Mouse (Mus musculus) heart, postnatal 0 days (tissue): ENCODE measurements at regions not wholly inside any gene's neighbourhood (a gene's known extent, or its start where the extent isn't known, plus 50 kb on each side); places are given as distances from the start of the nearest gene placed in this dataset.

ENCODE experiments used
- CTCF ChIP-seq: IDR thresholded peaks from 2 replicates; pipeline ENCODE4 v1.5.1; 2016; ENCODE audit warnings: antibody characterized with exemption, control low read depth, low read depth
- EP300 ChIP-seq: IDR thresholded peaks from 2 replicates; pipeline ENCODE4 v1.6.1; 2016; ENCODE audit warnings: antibody characterized with exemption, low read depth

DNA sequence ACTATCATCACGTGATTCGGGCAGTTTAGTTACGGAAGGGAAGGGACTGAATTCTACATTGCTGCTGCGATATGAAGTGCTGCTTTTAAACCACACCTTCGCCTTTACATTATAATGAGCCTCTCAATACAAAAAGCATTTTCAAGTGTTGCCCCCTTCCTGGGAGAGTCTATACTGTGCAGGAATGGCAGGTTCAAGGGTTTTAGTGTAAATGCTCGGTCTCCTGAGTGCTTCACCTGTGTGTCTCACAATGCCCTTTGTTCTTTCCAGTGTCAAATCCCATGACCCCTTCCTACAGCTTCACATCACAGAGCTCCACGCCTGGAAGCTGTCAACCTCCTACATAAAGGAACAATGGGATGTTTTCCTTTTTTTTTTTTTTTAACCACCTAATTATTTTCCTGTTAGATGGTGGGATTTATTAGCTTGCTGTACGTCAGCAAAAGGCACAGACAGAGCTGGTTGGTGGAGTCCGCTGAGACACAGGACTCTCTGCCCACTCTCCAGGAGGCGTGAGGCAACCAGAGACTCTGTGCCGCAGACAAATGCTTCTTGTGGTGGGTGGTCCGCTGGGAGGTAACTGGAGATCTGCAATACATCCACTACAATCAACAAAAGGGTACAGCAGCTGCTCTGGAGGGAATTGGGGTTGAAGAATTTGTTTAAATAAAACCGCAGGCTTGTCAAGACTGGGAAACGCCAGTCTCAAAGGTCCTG is 577.2 kb upstream of the Slc35b3 start:
- TF ChIP-seq CTCF, result no peak
- TF ChIP-seq EP300, result no peak
